Mouse (Mus musculus) midbrain, embryonic 14.5 days (tissue): ENCODE measurements around the gene Cacna1e. TPM values are rescaled to one million over a fixed set of nuclear protein-coding genes. Genes with fewer than 3 reads are reported as not detected.
A peak's percentile ranks its signal among the peaks of the same experiment; 100 is the strongest.

Experiments used
- ATAC-seq: fragments of 200-750 bp; cut with Nextera tagmentation; 2 replicates; pipeline ENCODE4 v1.8.0; 2017; ENCODE audit warnings: moderate number of reproducible peaks, moderate library complexity; ENCODE audit not compliant: low FRiP score, low TSS enrichment
- DNase-seq: peaks from one replicate; pipeline ENCODE4 v3.0.0-alpha.2; 2015
- H3K27ac ChIP-seq: fragments of 300-500 bp; sonication (generic); replicated peaks from 2 replicates; pipeline ENCODE4 v1.5.1; 2014; ENCODE audit warnings: mild to moderate bottlenecking, low read depth, low read length, moderate library complexity
- H3K27me3 ChIP-seq: fragments of 300-500 bp; sonication (generic); 2 replicates; pipeline ENCODE4 v1.6.1; 2014; ENCODE audit warnings: low read length, control low read depth, mixed read lengths; ENCODE audit not compliant: control insufficient read depth, insufficient read depth
- H3K36me3 ChIP-seq: fragments of 300-500 bp; sonication (generic); 2 replicates; pipeline ENCODE4 v1.6.1; 2014; ENCODE audit warnings: low read length, control low read depth; ENCODE audit not compliant: control insufficient read depth, insufficient read depth
- H3K4me1 ChIP-seq: fragments of 300-500 bp; sonication (generic); 2 replicates; pipeline ENCODE4 v1.6.1; 2014; ENCODE audit warnings: mild to moderate bottlenecking, antibody characterized with exemption, low read length, control low read depth; ENCODE audit not compliant: control insufficient read depth, insufficient read depth
- H3K4me2 ChIP-seq: fragments of 300-500 bp; sonication (generic); 2 replicates; pipeline ENCODE4 v1.6.1; 2014; ENCODE audit warnings: mild to moderate bottlenecking, low read length, moderate library complexity
- H3K4me3 ChIP-seq: fragments of 300-500 bp; sonication (generic); replicated peaks from 2 replicates; pipeline ENCODE4 v1.5.1; 2014; ENCODE audit warnings: low read depth, low read length
- H3K9ac ChIP-seq: fragments of 300-500 bp; sonication (generic); replicated peaks from 2 replicates; pipeline ENCODE4 v1.6.1; 2014; ENCODE audit warnings: mild to moderate bottlenecking, low read length, moderate library complexity
- H3K9me3 ChIP-seq: fragments of 300-500 bp; sonication (generic); 2 replicates; pipeline ENCODE4 v1.6.1; 2016; ENCODE audit warnings: low read length, control low read depth, mixed read lengths; ENCODE audit not compliant: control insufficient read depth
- WGBS: fragments of 180-500 bp; shearing (Covaris S2); extraction: QIAGEN DNeasy Blood & Tissue Kit; methylation state at CpG from one replicate; pipeline ENCODE4 v1.1.7; 2014; 5-methylcytosine and 5-hydroxymethylcytosine counted together
- polyA plus RNA-seq: library from polyadenylated mRNA; unstranded; fragments of >200 nt; fragmentation: Nextera tagmentation; extraction: Ambion mirVana; gene quantifications from 2 replicates; pipeline ENCODE4 v1.2.1, GENCODE M21; 2014

Cacna1e gene
- polyA plus RNA-seq, 1 experiment from 2014 or later: 16.8 TPM

DNA sequence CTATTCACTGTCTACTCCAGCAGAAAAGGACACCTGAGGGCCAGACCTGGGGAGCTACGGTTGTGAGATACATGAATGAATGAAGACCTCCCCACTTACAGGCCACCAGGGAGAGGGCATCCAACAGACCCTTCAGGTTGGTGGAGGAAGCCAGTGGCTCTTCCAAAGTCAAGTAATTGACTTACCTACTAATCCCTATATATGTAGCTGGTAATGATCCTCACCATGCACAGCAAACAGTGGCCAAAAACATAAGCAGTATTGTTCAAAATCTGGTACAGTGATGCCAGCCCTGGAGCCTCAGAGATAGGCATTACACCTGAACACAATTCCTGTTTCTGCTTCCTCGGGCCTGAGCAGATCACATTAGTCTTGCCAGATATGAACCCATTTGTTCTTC lies 37.4 kb downstream of the Cacna1e start:
- ATAC-seq: no peak
- H3K4me1 ChIP-seq: peaks cover 6% of the 10 kb centered on the region; the same call in 1 of the 2 replicates
- no peak overlapping the region for H3K9ac ChIP-seq
- H3K4me3 ChIP-seq: no peak overlapping the region
- no peak overlapping the region for H3K4me2 ChIP-seq
- no peaks in the 10 kb centered on the region for H3K9me3 ChIP-seq
- H3K27me3 ChIP-seq: no peaks in the 10 kb centered on the region
- DNase-seq: no peak
- no peak overlapping the region for H3K27ac ChIP-seq
- no peaks in the 10 kb centered on the region for H3K36me3 ChIP-seq
- 97% methylated on average over 2 of the region's 2 CpGs for WGBS

DNA sequence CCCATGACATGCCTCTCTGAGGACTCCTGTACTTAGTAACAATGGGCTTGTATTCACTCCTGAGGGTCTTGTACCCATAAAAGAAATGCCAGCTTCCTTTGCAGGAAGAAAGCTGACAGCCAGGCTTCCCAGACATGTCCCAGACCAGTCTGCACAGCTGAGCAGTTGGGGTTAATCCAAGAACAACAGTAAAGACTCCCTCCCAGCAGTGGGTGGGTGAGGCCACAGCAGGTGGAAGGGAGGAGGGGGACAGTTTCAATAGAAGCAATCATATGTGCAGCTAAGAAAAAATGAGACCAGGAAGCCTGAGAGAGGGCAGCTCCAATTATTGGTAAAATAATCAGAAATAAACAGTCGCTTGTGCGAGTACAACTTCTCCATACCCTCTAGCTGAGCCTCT lies 40.9 kb downstream of the Cacna1e start:
- H3K9me3 ChIP-seq: no peaks in the 10 kb centered on the region
- no peaks in the 10 kb centered on the region for H3K27me3 ChIP-seq
- no peak for ATAC-seq
- no peak for DNase-seq
- no peak overlapping the region for H3K9ac ChIP-seq
- no peak overlapping the region for H3K4me3 ChIP-seq
- H3K4me2 ChIP-seq: no peak overlapping the region
- no peaks in the 10 kb centered on the region for H3K4me1 ChIP-seq
- no peaks in the 10 kb centered on the region for H3K36me3 ChIP-seq
- WGBS: 80% methylated on average over 2 of the region's 2 CpGs
- H3K27ac ChIP-seq: no peak overlapping the region

DNA sequence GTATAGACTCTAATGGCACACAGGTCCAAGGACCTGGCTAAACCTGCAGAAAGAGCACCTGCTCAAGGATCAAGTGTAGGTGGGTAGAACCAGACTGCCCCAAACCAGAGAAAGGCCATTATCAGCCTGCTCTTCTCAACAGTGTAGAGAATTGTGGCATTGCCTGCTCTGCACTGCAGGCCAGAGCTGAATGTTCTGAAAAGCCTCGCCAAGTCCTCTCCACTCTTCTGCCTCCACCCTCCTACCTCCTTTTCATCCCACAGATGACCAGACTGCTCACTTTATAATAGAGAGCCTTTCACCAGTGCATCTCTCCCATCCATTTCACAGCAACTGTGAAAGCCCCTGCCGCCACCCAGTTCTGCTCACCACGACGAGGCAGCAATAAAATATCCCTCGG lies 42.0 kb downstream of the Cacna1e start:
- ATAC-seq: no peak

DNA sequence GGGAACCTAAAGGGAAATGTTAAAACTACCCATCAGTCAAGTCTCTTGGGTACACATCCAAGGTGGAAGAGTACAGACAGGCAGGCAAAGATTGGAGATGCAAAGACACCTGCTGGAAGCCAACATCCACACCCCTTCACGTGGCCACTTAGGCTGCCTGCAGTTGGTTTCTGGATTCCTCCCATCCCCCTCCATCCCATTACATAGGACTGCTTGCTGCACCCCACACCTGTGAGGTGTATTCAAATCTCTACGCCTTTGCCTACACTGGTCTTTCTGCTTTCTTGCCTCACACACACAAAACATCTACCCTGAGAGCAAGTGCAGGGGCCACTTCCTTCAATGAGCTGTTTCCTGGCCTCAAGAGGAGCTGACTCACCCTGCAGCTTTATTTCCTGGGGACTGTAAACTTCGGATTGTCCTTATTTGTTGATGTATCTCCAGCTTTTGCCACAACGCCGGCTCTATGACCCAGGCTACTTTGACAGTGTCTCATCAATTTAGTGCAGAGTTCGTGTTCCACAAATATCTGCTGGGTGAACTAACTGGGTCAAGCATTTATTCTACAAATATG lies 43.2 kb downstream of the Cacna1e start:
- DNase-seq (no peak), ATAC-seq (no peak)
- Histone ChIP-seq H3K9ac (no peak overlapping the region), H3K4me3 (no peak overlapping the region), H3K27me3 (no peaks in the 10 kb centered on the region), H3K4me1 (no peaks in the 10 kb centered on the region), H3K36me3 (no peaks in the 10 kb centered on the region), H3K27ac (no peak overlapping the region), H3K4me2 (no peak overlapping the region), H3K9me3 (no peaks in the 10 kb centered on the region)
- WGBS: 85% methylated on average over 6 of the region's 6 CpGs

More for the DNA sequence above, 42.0 kb downstream of the Cacna1e start:
- no peak overlapping the region for H3K4me3 ChIP-seq
- H3K27ac ChIP-seq: no peak overlapping the region
- no peak overlapping the region for H3K4me2 ChIP-seq
- no peaks in the 10 kb centered on the region for H3K9me3 ChIP-seq
- DNase-seq: no peak
- H3K36me3 ChIP-seq: no peaks in the 10 kb centered on the region
- H3K9ac ChIP-seq: no peak overlapping the region
- no peaks in the 10 kb centered on the region for H3K27me3 ChIP-seq
- WGBS: 79% methylated on average over 5 of the region's 5 CpGs
- no peaks in the 10 kb centered on the region for H3K4me1 ChIP-seq

DNA sequence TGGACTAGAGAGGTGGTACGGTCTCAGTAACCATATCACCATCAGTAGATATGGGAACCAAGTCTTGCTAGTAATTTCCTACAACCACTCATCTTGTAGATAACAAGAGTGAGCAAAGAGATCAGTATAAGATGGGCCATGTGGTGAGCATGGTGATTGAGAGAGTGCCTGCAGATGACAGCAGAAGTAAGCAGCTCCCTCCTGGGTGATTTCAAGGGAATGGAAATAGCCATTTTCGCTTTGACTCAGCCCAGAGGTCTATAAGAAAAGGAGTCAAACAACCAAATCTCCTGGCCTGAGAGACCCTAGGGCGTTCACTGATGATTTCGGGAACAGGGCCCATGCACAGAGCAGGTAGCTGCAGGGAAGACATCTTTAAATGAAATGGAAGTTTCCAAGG lies 45.0 kb downstream of the Cacna1e start:
- WGBS: 90% methylated on average over 4 of the region's 4 CpGs
- no peaks in the 10 kb centered on the region for H3K4me1 ChIP-seq
- DNase-seq (no peak), ATAC-seq (no peak)
- no peak overlapping the region for H3K27ac ChIP-seq
- H3K9me3 ChIP-seq: no peaks in the 10 kb centered on the region
- H3K27me3 ChIP-seq: no peaks in the 10 kb centered on the region
- no peaks in the 10 kb centered on the region for H3K36me3 ChIP-seq
- H3K4me3 ChIP-seq: no peak overlapping the region
- H3K9ac ChIP-seq: no peak overlapping the region
- no peak overlapping the region for H3K4me2 ChIP-seq

DNA sequence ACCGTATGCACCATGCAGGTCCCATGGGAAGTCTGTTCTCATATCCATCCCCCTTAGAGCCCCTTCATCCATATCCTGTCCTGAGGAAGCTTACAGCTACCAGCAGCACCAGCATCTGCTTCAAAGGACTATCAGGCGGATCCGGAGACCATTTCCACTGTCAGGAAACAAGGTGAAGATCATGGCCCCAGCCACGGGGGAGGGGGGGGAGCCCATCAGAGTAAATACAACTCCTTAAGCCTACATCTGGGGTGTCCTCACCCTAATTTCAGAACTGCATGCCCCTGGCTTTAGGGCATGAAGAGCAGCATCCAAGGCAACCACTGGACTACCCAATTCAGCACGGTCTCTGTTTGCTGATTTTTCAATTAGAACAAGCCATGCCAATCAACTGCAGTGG lies 47.8 kb downstream of the Cacna1e start:
- Histone ChIP-seq H3K4me3 (no peak overlapping the region), H3K9ac (no peak overlapping the region), H3K27me3 (no peaks in the 10 kb centered on the region), H3K4me2 (no peak overlapping the region), H3K27ac (no peak overlapping the region), H3K36me3 (no peaks in the 10 kb centered on the region), H3K9me3 (no peaks in the 10 kb centered on the region), H3K4me1 (peaks cover 6% of the 10 kb centered on the region)
- ATAC-seq: no peak
- no peak for DNase-seq
- WGBS: 92% methylated on average over 5 of the region's 5 CpGs

DNA sequence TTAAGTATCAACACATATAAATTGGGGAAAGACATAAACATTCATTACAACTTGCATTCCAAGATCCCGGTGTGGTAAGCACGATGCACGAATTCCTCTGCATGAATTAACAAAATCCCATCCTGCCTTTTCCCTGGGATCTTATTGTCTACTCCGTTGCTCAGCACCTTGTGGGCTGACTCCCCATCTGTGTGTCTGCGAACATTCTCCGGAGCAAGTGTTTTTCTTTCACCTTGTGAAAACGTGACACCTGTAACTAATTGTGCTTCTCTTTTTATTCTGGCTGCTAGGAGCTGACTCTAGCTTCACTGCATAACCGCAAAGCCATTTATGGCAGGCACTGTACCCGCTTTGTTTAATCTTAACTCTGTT lies 52.1 kb downstream of the Cacna1e start:
- ATAC-seq: no peak

DNA sequence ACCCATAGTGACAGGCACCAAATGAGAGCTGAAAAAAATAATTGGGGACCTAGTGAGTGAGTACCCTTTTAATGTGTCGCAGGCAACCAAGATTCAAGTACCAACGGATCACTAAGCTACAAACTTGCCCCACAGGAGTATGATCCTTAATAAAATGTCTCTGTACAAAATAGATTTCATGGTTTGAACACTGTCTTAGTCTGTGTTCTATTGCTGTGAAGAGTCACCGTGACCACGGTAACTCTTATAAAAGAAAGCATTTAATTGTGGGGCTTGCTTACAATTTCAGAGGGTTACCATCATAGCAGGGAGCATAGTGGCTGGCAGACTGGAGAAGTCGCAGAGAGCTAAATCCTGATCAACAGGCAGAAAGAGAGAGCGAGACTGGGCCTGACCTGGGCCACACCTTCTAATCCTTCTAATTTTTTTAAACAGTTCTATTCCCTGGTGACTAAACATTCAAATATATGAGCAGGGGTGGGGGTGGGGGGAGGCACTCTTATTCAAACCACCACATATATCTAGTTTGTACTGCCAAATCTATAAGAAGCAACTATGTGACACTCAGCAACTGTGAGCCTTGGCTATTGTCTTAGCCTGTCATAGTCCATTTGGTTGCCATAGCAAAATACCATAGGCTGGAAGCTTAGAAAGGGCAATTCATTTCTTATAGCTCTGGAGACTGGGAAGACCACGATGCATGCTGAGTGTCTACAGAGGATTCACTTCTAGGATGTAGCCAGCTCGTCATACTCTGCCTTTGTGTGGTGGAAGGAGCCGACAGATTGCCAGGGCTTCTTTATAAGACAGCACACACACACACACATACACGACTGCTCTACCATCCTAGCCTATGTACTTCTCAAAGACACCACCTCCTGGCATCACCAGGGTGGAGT lies 52.8 kb downstream of the Cacna1e start:
- H3K9me3 ChIP-seq: no peaks in the 10 kb centered on the region
- H3K36me3 ChIP-seq: no peaks in the 10 kb centered on the region
- no peak overlapping the region for H3K27ac ChIP-seq
- peak; percentile 24 for DNase-seq
- no peak overlapping the region for H3K4me3 ChIP-seq
- no peaks in the 10 kb centered on the region for H3K27me3 ChIP-seq
- peaks cover 6% of the 10 kb centered on the region for H3K4me1 ChIP-seq
- H3K4me2 ChIP-seq: no peak overlapping the region
- 22% methylated on average over 10 of the region's 10 CpGs for WGBS
- no peak overlapping the region for H3K9ac ChIP-seq
- ATAC-seq: no peak

More for the DNA sequence above, 52.1 kb downstream of the Cacna1e start:
- H3K9me3 ChIP-seq: no peaks in the 10 kb centered on the region
- H3K9ac ChIP-seq: no peak overlapping the region
- peaks cover 6% of the 10 kb centered on the region for H3K4me1 ChIP-seq
- no peak for DNase-seq
- H3K27ac ChIP-seq: no peak overlapping the region
- H3K4me3 ChIP-seq: no peak overlapping the region
- no peaks in the 10 kb centered on the region for H3K27me3 ChIP-seq
- WGBS: 59% methylated on average over 9 of the region's 9 CpGs
- no peak overlapping the region for H3K4me2 ChIP-seq
- H3K36me3 ChIP-seq: no peaks in the 10 kb centered on the region

DNA sequence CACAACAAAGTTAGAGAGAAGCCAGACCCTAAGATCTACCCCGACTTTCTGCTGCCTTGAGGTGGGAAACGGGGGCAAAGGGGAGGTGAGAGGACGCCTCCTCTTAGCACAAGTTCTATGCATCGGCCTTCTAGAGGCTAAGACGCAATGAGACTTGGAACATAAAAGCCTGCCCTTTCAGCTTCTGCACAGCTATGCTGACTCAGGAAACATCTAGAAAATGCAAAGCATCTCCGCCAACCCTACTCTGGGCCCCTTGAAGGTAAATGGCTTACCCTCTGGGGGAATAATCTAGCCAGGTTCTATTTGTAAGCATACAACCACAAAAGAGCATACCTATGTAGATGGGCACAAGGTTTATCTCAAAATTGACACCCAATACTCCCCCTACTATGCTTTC lies 54.2 kb downstream of the Cacna1e start:
- H3K27ac ChIP-seq: no peak overlapping the region
- 89% methylated on average over 6 of the region's 6 CpGs for WGBS
- H3K27me3 ChIP-seq: no peaks in the 10 kb centered on the region
- H3K9ac ChIP-seq: no peak overlapping the region
- no peak for ATAC-seq
- H3K9me3 ChIP-seq: no peaks in the 10 kb centered on the region
- H3K36me3 ChIP-seq: no peaks in the 10 kb centered on the region
- no peak overlapping the region for H3K4me3 ChIP-seq
- DNase-seq: no peak
- no peak overlapping the region for H3K4me2 ChIP-seq
- H3K4me1 ChIP-seq: peaks cover 6% of the 10 kb centered on the region
